In genomic region chr4:136518576-136518975, GRCm38 (mm10) we compare ENCODE assay signal across 24 mouse cellular contexts. TPM values are rescaled to one million over a fixed set of nuclear protein-coding genes. Genes with fewer than 3 reads are reported as not detected.
"Had no signal": no experiment of that assay in that cellular context is flagged by ENCODE, and none has a peak within 500 bp of the region (broad histone marks: within the 10 kb centered on the region; RNA-seq: fewer than 3 reads in every experiment).

No protein-coding gene starts in this region.

- H3K27me3 ChIP-seq: heart, embryonic 13.5 days; heart, embryonic 15.5 days; hindbrain, embryonic 13.5 days; hindbrain, embryonic 15.5 days; kidney, embryonic 15.5 days; limb, embryonic 12.5 days; liver, embryonic 13.5 days had no signal

- H3K36me3 ChIP-seq: heart, embryonic 15.5 days; hindbrain, embryonic 13.5 days; hindbrain, embryonic 15.5 days; liver, embryonic 13.5 days had no signal

- H3K4me3 ChIP-seq: heart, adult 2 months; heart, embryonic 13.5 days; heart, embryonic 15.5 days; hindbrain, embryonic 13.5 days; hindbrain, embryonic 15.5 days; kidney, embryonic 15.5 days; left cerebral cortex, adult 2 months; limb, embryonic 10.5 days; limb, embryonic 12.5 days; liver, embryonic 13.5 days had no signal

- H3K9me3 ChIP-seq: heart, embryonic 13.5 days; heart, embryonic 15.5 days; hindbrain, embryonic 13.5 days; hindbrain, embryonic 15.5 days; kidney, embryonic 15.5 days; limb, embryonic 10.5 days; limb, embryonic 12.5 days; liver, embryonic 13.5 days had no signal

- ATAC-seq: hindbrain, postnatal 0 days; intestine, embryonic 16.5 days had no signal

- H3K4me1 ChIP-seq: hindbrain, embryonic 13.5 days; hindbrain, embryonic 15.5 days had no signal

- H3K9ac ChIP-seq: heart, embryonic 13.5 days; heart, embryonic 15.5 days; hindbrain, embryonic 13.5 days; hindbrain, embryonic 15.5 days; kidney, embryonic 15.5 days; limb, embryonic 12.5 days; liver, embryonic 13.5 days had no signal

- DNase-seq: gastrocnemius, postnatal 14 days; heart, adult 11 months; heart, adult 2 months; heart, postnatal 14 days; heart, postnatal 36 days; kidney, adult 11 months; kidney, adult 2 months; kidney, adult 9 months; kidney, postnatal 10 days; kidney, postnatal 36 days; liver; liver, embryonic 13.5 days had no signal

- H3K27ac ChIP-seq: heart, adult 2 months; heart, embryonic 13.5 days; heart, embryonic 15.5 days; hindbrain, embryonic 13.5 days; hindbrain, embryonic 15.5 days; hindbrain, postnatal 0 days; kidney, embryonic 15.5 days; left cerebral cortex, adult 2 months; limb, embryonic 10.5 days; limb, embryonic 12.5 days; liver, embryonic 13.5 days had no signal

RNA-seq across cellular contexts. Expression of gene 6030445D17Rik, which starts 56.5 kb away (rescaled TPM):
- polyA plus RNA-seq: heart, embryonic 13.5 days; hindbrain, embryonic 11.5 days; liver, embryonic 11.5 days; liver, embryonic 13.5 days had no signal
